In the genomic region with DNA sequence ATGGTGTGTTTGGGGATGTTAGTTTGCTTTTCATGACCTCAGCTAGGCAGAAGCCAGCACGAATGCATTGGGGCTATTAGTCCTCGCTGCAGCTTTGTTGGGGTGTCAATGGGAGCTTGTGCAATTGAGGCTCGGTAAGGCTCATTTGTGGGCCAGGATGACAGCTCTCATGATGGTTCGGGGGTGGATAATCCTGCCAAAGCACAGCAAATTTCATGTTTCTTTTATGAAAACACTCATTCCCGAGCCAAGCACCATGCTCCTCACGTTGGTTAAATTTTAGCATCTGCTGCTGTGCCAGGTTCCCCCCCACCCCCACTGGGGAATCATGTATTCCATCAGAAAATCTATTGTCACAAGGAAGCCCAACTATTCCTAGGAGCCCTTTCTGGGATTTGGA, we compare ENCODE assay signal across 24 mouse cellular contexts. TPM values are rescaled to one million over a fixed set of nuclear protein-coding genes. Genes with fewer than 3 reads are reported as not detected.
A peak's percentile ranks its signal among the peaks of the same experiment; 100 is the strongest.
DNase-seq lines count a peak whose midpoint lies in the region; ATAC-seq and TF ChIP-seq lines count a peak whose summit lies in the region.
"Had no signal": no experiment of that assay in that cellular context is flagged by ENCODE, and none has a peak within 500 bp of the region (broad histone marks: within the 10 kb centered on the region; RNA-seq: fewer than 3 reads in every experiment).

No protein-coding gene starts in this region.

- H3K4me1 ChIP-seq in hindbrain, postnatal 0 days (ENCODE audit: insufficient read depth, low read length): no peaks in the 10 kb centered on the region
- H3K4me1 ChIP-seq: hindbrain, embryonic 12.5 days; hindbrain, embryonic 15.5 days had no signal

- H3K9ac ChIP-seq in hindbrain, postnatal 0 days (replicated peaks; ENCODE audit: low read length): no peak overlapping the region
- H3K9ac ChIP-seq: forebrain, embryonic 13.5 days; forebrain, postnatal 0 days; hindbrain, embryonic 12.5 days; hindbrain, embryonic 15.5 days had no signal

- no peak overlapping the region for H3K4me3 ChIP-seq in hindbrain, postnatal 0 days (ENCODE audit: low read length)
- H3K4me3 ChIP-seq: forebrain, embryonic 10.5 days; forebrain, embryonic 13.5 days; hindbrain, embryonic 12.5 days; hindbrain, embryonic 15.5 days had no signal

- DNase-seq in frontal cortex, postnatal 25 days (ENCODE audit: low spot score in 2 of 2): no peak
- peak; percentile 15 to 23 for DNase-seq in right cerebral cortex, adult 2 months (ENCODE audit: low spot score in 2 of 2)
- DNase-seq in right cerebral cortex, postnatal 25 days: no peak
- peak; percentile 52 to 53 for DNase-seq in layer of hippocampus, adult 8-10 months (ENCODE audit: low spot score in 2 of 2)
- peak; percentile 41 to 48 for DNase-seq in layer of hippocampus, postnatal 36 days
- no peak for DNase-seq in gastrocnemius, postnatal 4 days (ENCODE audit: low spot score in 2 of 2)
- no peak for DNase-seq in hindbrain, postnatal 0 days (ENCODE audit: low spot score)
- DNase-seq: adrenal gland, postnatal 10 days; adrenal gland, postnatal 36 days; cerebellum, adult 11-12 months; cerebellum, adult 8-10 months; cerebellum, postnatal 10 days; cerebellum, postnatal 36 days; forebrain, postnatal 0 days; gastrocnemius, postnatal 10 days; gastrocnemius, postnatal 36 days; heart, adult 11 months had no signal

- no peak for TF ChIP-seq CTCF in hindbrain, postnatal 0 days (IDR thresholded peaks at IDR 0.05; ENCODE audit: low read depth)

- H3K27ac ChIP-seq in hindbrain, postnatal 0 days: no peak overlapping the region
- H3K27ac ChIP-seq: forebrain, embryonic 10.5 days; forebrain, embryonic 13.5 days; hindbrain, embryonic 12.5 days; hindbrain, embryonic 15.5 days had no signal

- no peaks in the 10 kb centered on the region for H3K36me3 ChIP-seq in hindbrain, postnatal 0 days (ENCODE audit: insufficient read depth, low read length)
- H3K36me3 ChIP-seq: forebrain, embryonic 10.5 days; hindbrain, embryonic 12.5 days; hindbrain, embryonic 15.5 days had no signal

- H3K27me3 ChIP-seq in hindbrain, postnatal 0 days (ENCODE audit: insufficient read depth, low read length): no peaks in the 10 kb centered on the region
- H3K27me3 ChIP-seq: forebrain, embryonic 13.5 days; hindbrain, embryonic 12.5 days; hindbrain, embryonic 15.5 days had no signal

- WGBS in hindbrain, postnatal 0 days: 69% methylated on average over 6 of the region's 6 CpGs

- H3K4me2 ChIP-seq in hindbrain, postnatal 0 days (ENCODE audit: low read depth, low read length): no peak overlapping the region
- H3K4me2 ChIP-seq: forebrain, embryonic 13.5 days; heart, embryonic 11.5 days; hindbrain, embryonic 12.5 days; hindbrain, embryonic 15.5 days had no signal

- peak; percentile 69 for ATAC-seq in frontal cortex, adult (ENCODE audit: low TSS enrichment)
- no peak for ATAC-seq in hindbrain, postnatal 0 days
- ATAC-seq: activated CD4-positive, CD25-positive, alpha-beta regulatory T cell, adult 4 months; forebrain, embryonic 13.5 days; forebrain, postnatal 0 days had no signal

- H3K9me3 ChIP-seq in hindbrain, postnatal 0 days (ENCODE audit: low read length): no peaks in the 10 kb centered on the region
- H3K9me3 ChIP-seq: forebrain, embryonic 10.5 days; forebrain, embryonic 13.5 days; hindbrain, embryonic 12.5 days; hindbrain, embryonic 15.5 days had no signal

RNA-seq across cellular contexts. Expression of a gene that starts 37.2 kb away (rescaled TPM):
- 10 to 100 TPM; 19.2 to 25.8 (median 23.6) TPM for total RNA-seq in layer of hippocampus, adult 8-10 months (2022)
- 10 to 100 TPM; 26.1 to 29.7 TPM for total RNA-seq in layer of hippocampus, postnatal 36 days (2021)
- 10 to 100 TPM; 12.9 to 13.4 TPM for total RNA-seq in gastrocnemius, postnatal 4 days (2021)
- 4.5 and 5.0 TPM in 2 replicates for total RNA-seq in hindbrain, postnatal 0 days (2014; rRNA removed)
- polyA plus RNA-seq in hindbrain, postnatal 0 days (2015; fragmentation: Nextera tagmentation; extraction: Ambion mirVana): 1.9 and 2.0 TPM in 2 replicates

Comparison
In these comparisons a context has a peak if more than half of its experiments do, and no peak if none do; other contexts are left out.
1. DNase-seq: peak in right cerebral cortex, adult 2 months (2 of 2), layer of hippocampus, adult 8-10 months (2 of 2) and layer of hippocampus, postnatal 36 days (2 of 2); none in frontal cortex, postnatal 25 days (0 of 2), right cerebral cortex, postnatal 25 days (single experiment), gastrocnemius, postnatal 4 days (0 of 2) and hindbrain, postnatal 0 days (single experiment).